Mouse (Mus musculus) myocyte (in vitro differentiated cells): ENCODE data around the gene Nppc. TPM values are rescaled to one million over a fixed set of nuclear protein-coding genes. Genes with fewer than 3 reads are reported as not detected.

Source experiments
- H3K27me3 ChIP-seq: one replicate; pipeline ENCODE4 v1.6.1; 2011; ENCODE audit not compliant: control insufficient read depth, insufficient read depth, insufficient read length
- H3K36me3 ChIP-seq: one replicate; pipeline ENCODE4 v1.6.1; 2011; ENCODE audit not compliant: control insufficient read depth, insufficient read depth
- H3K4me2 ChIP-seq: one replicate; pipeline ENCODE4 v1.6.1; 2011; ENCODE audit warnings: low read depth, control low read depth
- H3K4me3 ChIP-seq: one replicate; pipeline ENCODE4 v1.5.1; 2011; ENCODE audit warnings: mild to moderate bottlenecking, control low read depth, moderate library complexity
- H3K79me2 ChIP-seq: one replicate; pipeline ENCODE4 v1.6.1; 2011; ENCODE audit not compliant: control insufficient read depth, insufficient read depth
- H3ac ChIP-seq: one replicate; pipeline ENCODE4 v1.6.1; 2011; ENCODE audit not compliant: control insufficient read depth, insufficient read length
- CEBPB ChIP-seq: IDR thresholded peaks from 2 replicates; pipeline ENCODE4 v1.6.1; 2011; ENCODE audit warnings: mild to moderate bottlenecking, moderate library complexity; ENCODE audit not compliant: poor library complexity, insufficient read depth, severe bottlenecking
- E2F4 ChIP-seq: IDR thresholded peaks from one replicate; pipeline ENCODE4 v1.6.1; 2011; ENCODE audit warnings: mild to moderate bottlenecking, control low read depth, moderate library complexity; ENCODE audit not compliant: insufficient read depth
- MAX ChIP-seq: IDR thresholded peaks from one replicate; pipeline ENCODE4 v1.6.1; 2011; ENCODE audit warnings: low read depth, mild to moderate bottlenecking, control low read depth
- MYOD1 ChIP-seq, 3 experiments: IDR thresholded peaks; one replicate each; pipeline ENCODE4 v1.6.1; 2011; ENCODE audit warnings: control low read depth in 2 of 3, low read depth in 2 of 3, mild to moderate bottlenecking in 2 of 3, moderate library complexity in 1 of 3; ENCODE audit not compliant: insufficient read length in 2 of 3, control insufficient read depth in 1 of 3
- MYOG ChIP-seq, 3 experiments: IDR thresholded peaks; one replicate each; pipeline ENCODE4 v1.6.1; 2011; ENCODE audit warnings: control low read depth in 2 of 3, low read depth in 2 of 3, mild to moderate bottlenecking in 2 of 3; ENCODE audit not compliant: insufficient read length in 2 of 3, control insufficient read depth in 1 of 3, insufficient read depth in 1 of 3
- POLR2A ChIP-seq: IDR thresholded peaks from one replicate; pipeline ENCODE4 v1.6.1; 2011; ENCODE audit warnings: low read depth, mild to moderate bottlenecking, control low read depth, moderate library complexity; ENCODE audit not compliant: insufficient read length
- POLR2AphosphoS2 ChIP-seq: IDR thresholded peaks from one replicate; pipeline ENCODE4 v1.6.1; 2011; ENCODE audit warnings: low read depth, control low read depth; ENCODE audit not compliant: insufficient read length
- REST ChIP-seq: IDR thresholded peaks from one replicate; pipeline ENCODE4 v1.6.1; 2011; ENCODE audit warnings: mild to moderate bottlenecking, control low read depth, moderate library complexity; ENCODE audit not compliant: insufficient read depth, insufficient read length
- SRF ChIP-seq: IDR thresholded peaks from one replicate; pipeline ENCODE4 v1.6.1; 2011; ENCODE audit warnings: low read depth; ENCODE audit not compliant: control insufficient read depth, insufficient read length
- TCF12 ChIP-seq: IDR thresholded peaks from one replicate; pipeline ENCODE4 v1.6.1; 2011; ENCODE audit warnings: mild to moderate bottlenecking, control low read depth; ENCODE audit not compliant: poor library complexity, insufficient read depth, severe bottlenecking
- TCF3 ChIP-seq: IDR thresholded peaks from one replicate; pipeline ENCODE4 v1.6.1; 2011; ENCODE audit warnings: low read depth, control low read depth; ENCODE audit not compliant: insufficient read length
- USF1 ChIP-seq: IDR thresholded peaks from one replicate; pipeline ENCODE4 v1.6.1; 2011; ENCODE audit warnings: low read depth, mild to moderate bottlenecking, control low read depth, moderate library complexity
- polyA plus RNA-seq: library from polyadenylated mRNA; unstranded; fragments of >200 nt; fragmentation: generic; extraction: Trizol; gene quantifications from one replicate; pipeline ENCODE4 v1.2.1, GENCODE M21; 2012; ENCODE audit warnings: missing spikeins

Nppc gene
- polyA plus RNA-seq, 1 experiment: 0.14 TPM

DNA sequence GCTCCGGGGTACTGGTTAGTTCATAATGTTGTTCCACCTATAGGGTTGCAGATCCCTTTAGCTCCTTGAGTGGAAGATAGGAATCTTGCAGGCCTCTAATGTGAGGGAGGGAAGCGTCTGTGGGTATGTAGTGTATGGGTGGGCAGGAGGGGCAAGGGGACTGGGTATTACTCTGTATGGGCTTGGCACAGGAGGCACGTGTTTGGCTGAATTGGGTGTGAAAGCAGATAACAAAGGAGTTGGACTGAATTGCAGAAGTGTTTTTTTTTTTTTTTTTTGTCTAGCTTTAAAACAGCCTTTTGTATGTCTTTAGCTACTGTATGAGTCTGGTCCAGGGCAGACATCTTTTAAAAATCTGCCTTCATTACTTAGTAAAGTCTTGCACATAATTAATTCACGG is 39.2 kb upstream of the Nppc start:
- Histone ChIP-seq H3K79me2 (peaks cover 23% of the 10 kb centered on the region), H3K4me2 (no peak overlapping the region), H3K27me3 (no peaks in the 10 kb centered on the region), H3ac (no peak overlapping the region), H3K36me3 (no peaks in the 10 kb centered on the region), H3K4me3 (no peak overlapping the region)
- TF ChIP-seq POLR2AphosphoS2 (no peak), E2F4 (no peak), TCF3 (no peak), USF1 (no peak), REST (no peak), SRF (no peak), CEBPB (no peak), MYOD1 (IDR thresholded peaks at IDR 0.05; ENCODE audit: control insufficient read depth in 1 of 3, insufficient read length in 2 of 3, low read depth in 2 of 3) (no peak), MAX (no peak), POLR2A (no peak), MYOG (IDR thresholded peaks at IDR 0.05; ENCODE audit: control insufficient read depth in 1 of 3, insufficient read depth in 1 of 3, insufficient read length in 2 of 3, low read depth in 2 of 3) (no peak), TCF12 (no peak)

GRCm38 (mm10) chr1:86705461-86705860 is 35.1 kb upstream of the Nppc start:
- Histone ChIP-seq H3K79me2 (peaks cover 15% of the 10 kb centered on the region), H3K4me3 (no peak overlapping the region), H3K36me3 (no peaks in the 10 kb centered on the region), H3K27me3 (no peaks in the 10 kb centered on the region), H3K4me2 (no peak overlapping the region), H3ac (no peak overlapping the region)
- no peak for TF ChIP-seq REST
- no peak for TF ChIP-seq MYOD1 (IDR thresholded peaks at IDR 0.05; ENCODE audit: control insufficient read depth in 1 of 3, insufficient read length in 2 of 3, low read depth in 2 of 3)
- TF ChIP-seq POLR2A: no peak
- TF ChIP-seq MYOG (IDR thresholded peaks at IDR 0.05; ENCODE audit: control insufficient read depth in 1 of 3, insufficient read depth in 1 of 3, insufficient read length in 2 of 3, low read depth in 2 of 3): no peak
- TF ChIP-seq E2F4: no peak
- TF ChIP-seq POLR2AphosphoS2: no peak
- TF ChIP-seq CEBPB: no peak
- TF ChIP-seq SRF: no peak
- no peak for TF ChIP-seq TCF12
- no peak for TF ChIP-seq MAX
- TF ChIP-seq TCF3: no peak
- TF ChIP-seq USF1: no peak

- H3K79me2 ChIP-seq: peaks cover 14% of the 10 kb centered on the region
- H3ac ChIP-seq: peak overlapping the region; percentile 81
- peak overlapping the region; percentile 62 for H3K4me3 ChIP-seq
- peak overlapping the region; percentile 86 for H3K4me2 ChIP-seq
- no peak for TF ChIP-seq TCF12
- no peaks in the 10 kb centered on the region for H3K27me3 ChIP-seq
- no peaks in the 10 kb centered on the region for H3K36me3 ChIP-seq
Observed at GRCm38 (mm10) chr1:86703965-86704326, 33.6 kb upstream of the Nppc start.

DNA sequence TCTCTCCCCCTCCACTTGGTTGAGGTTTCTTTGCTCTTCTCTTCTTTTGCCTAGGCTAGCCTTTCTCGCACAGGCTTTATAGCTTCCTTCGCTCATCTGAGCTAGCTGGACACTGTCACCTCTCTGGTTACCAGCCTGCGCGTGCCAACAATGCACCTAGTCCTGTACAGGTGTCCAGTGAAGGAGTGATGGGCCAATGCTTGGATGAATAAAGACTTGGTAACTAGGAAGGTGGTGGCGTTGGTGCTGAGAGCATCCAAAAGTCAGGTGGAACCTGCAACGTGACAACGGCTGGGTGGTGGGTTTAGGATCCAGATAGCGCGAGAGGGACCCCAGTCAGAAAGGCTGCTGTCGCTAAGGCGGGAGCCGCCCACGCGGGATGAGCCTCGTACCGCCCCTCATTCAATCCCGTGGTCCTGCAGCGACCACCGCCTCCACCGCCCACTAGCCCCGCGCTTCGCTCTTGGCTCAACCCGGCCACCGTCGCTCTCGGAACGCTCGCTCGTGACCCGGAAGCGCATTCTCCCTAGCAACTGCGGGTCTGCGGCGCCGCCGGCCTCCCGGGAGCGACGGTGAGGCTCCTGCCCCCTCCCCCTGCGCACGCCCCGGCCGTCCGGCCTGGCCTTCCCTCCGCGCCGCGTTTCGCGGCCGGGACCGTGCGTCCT is 33.1 kb upstream of the Nppc start, which contains the start of gene Dis3l2:
Dis3l2 (plus strand) TSS at position 509 of the 665 bp plus-strand sequence.
- peak within 1 kb of the TSS; percentile 81 for H3ac ChIP-seq
- no peaks in the 10 kb centered on the region for H3K36me3 ChIP-seq
- peak within 1 kb of the TSS; percentile 62 for H3K4me3 ChIP-seq
- TF ChIP-seq USF1 (no peak), POLR2A (peak; percentile 74), MYOG (IDR thresholded peaks at IDR 0.05; ENCODE audit: control insufficient read depth in 1 of 3, insufficient read depth in 1 of 3, insufficient read length in 2 of 3, low read depth in 2 of 3) (peak in 1 of 3 experiments; percentile 56), SRF (peak; percentile 34), POLR2AphosphoS2 (peak; percentile 29)
- H3K4me2 ChIP-seq: peak within 1 kb of the TSS; percentile 86
- H3K27me3 ChIP-seq: no peaks in the 10 kb centered on the region
- peaks cover 9% of the 10 kb centered on the region for H3K79me2 ChIP-seq

GRCm38 (mm10) chr1:86700367-86700766 is 30.0 kb upstream of the Nppc start:
- Histone ChIP-seq H3K27me3 (no peaks in the 10 kb centered on the region), H3K79me2 (no peaks in the 10 kb centered on the region), H3K4me3 (no peak overlapping the region), H3K4me2 (no peak overlapping the region), H3ac (no peak overlapping the region), H3K36me3 (no peaks in the 10 kb centered on the region)
- TF ChIP-seq MYOD1 (IDR thresholded peaks at IDR 0.05; ENCODE audit: control insufficient read depth in 1 of 3, insufficient read length in 2 of 3, low read depth in 2 of 3) (no peak), USF1 (no peak), TCF12 (no peak), E2F4 (no peak), MYOG (IDR thresholded peaks at IDR 0.05; ENCODE audit: control insufficient read depth in 1 of 3, insufficient read depth in 1 of 3, insufficient read length in 2 of 3, low read depth in 2 of 3) (no peak), MAX (no peak), POLR2AphosphoS2 (no peak), TCF3 (no peak), POLR2A (no peak), CEBPB (no peak), SRF (no peak), REST (no peak)
